Mouse (Mus musculus): ENCODE measurements at regions not wholly inside any gene's neighbourhood (a gene's known extent, or its start where the extent isn't known, plus 50 kb on each side); places are given as distances from the start of the nearest gene placed in this dataset.

DNA sequence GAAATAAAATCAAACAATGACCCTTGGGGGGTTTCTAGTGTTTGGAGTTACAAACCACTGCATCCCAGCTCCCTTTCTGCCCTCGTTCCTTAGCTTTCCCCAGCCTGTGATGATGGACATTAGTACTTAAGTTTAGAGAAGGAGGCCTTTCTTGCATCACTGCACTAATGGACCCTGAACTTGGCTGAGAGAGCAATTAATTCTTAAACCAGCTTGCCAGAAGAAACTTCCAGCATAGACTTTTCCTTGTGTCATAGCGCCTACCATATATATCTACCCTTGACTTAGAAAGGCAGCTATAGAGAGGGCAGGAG is 303.9 kb upstream of the Sel1l start:
- DNase-seq (ENCODE audit: low spot score in 2 of 2): no peak

DNA sequence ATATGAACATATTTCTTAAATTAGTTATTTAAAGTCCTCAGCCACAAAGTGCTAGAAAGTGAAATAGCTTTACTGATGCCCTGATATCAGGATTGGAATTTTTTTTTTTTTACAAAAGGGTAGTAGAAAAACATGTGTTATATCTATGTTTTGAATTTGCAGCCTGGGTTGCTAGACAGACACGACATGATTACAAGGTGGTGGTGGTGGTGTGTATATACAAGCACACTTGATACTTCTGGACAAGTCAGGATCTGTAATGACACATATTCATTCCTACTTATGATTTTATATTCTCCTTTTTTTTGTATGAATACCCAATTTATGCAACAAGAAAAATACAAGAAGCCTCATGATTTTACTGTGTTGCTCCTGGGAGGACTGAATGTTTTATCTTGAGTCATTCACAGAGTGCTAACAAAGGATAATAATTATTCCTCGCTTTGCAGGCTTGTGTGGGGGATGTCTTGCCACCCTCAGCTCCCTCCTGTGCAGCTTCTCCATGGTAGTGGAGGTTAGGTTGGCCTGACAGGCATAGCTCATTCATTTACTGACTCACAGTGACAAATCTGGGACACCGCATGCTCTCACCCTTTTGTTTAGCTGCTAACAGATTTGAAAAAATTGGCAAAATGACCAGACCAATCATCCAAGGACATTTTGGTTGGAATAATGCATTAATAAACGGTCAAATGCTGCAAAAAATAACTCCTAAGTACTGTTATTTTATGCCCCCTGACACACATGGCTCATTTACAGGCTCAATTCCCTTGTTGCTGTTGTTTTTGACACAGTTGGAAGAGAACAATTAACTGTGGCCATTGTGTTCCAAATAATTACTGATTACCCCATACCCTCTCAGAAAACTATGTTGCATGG is 303.3 kb upstream of the Sel1l start:
- DNase-seq (ENCODE audit: low spot score in 2 of 2): no peak

DNA sequence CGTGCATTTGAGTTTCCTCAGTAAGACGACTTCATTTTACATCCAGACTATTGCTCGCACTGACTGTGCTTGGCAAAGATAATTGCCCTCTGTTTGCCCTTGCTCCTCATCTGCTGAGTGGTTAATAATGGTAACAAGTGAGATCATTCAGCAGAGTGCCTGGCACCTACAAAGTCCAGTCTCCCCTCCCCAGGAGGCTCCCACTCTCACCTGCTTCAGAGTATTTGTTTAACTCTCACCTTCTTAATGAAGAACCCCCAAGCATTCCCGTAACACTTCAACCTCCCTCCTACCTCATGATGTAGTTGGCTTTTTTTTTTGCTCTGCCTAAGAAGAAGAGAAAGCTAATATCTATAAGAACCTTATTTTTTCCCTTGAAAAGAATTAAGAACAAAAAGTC is 288.6 kb upstream of the Sel1l start:
- no peak for DNase-seq (ENCODE audit: low spot score in 2 of 2)

DNA sequence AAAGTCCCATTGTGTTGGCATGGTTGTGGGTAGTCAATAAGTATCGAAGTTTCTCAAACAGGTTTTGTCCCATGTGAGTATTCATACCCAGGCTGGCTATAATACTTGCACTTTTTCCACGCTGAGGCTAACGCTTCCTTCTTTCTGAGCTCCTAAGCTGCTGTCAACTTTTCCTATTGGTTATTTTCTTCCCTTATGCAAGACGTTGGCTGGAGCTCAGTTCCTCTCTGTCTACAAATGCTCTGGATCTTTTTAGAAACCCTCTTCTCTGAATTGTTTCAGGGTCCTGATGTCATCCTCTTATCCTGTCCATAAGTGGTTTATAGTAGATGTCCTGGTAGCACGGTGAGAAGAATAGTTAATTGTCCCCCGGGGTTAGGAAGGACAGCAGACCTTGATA is 278.7 kb upstream of the Sel1l start:
- no peak for DNase-seq (ENCODE audit: low spot score in 2 of 2)

DNA sequence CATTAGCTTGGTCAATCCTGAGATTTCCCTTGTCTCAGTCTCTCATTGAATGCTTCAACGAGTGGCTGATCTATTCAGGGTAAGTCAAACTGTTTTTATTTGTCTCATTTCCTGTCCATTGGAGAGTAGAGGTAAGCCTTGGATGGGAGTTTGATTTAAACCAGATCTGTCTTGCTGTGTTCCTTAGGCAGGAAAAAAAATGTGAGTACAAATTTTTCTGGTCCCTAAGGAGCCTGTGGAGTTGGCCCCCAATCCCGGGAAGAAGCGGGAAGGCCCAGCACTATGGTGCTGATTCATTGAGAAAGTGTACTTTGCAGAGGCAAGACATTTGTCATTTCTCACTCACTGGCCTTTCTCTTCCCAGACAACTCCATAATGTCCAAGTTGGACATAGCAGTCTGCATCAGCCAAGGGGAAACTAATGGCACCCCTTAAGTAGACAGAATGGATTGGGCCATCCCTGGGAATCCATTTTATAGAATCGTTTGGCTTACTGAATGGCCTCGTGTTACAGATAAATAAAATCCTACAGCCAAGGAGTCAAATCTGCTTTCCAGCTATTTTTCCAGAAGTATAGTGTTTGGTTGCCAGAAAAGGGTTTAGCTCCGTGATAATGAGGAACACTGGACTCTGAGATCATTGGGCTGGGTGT is 271.3 kb upstream of the Sel1l start:
- no peak for DNase-seq (ENCODE audit: low spot score in 2 of 2)

DNA sequence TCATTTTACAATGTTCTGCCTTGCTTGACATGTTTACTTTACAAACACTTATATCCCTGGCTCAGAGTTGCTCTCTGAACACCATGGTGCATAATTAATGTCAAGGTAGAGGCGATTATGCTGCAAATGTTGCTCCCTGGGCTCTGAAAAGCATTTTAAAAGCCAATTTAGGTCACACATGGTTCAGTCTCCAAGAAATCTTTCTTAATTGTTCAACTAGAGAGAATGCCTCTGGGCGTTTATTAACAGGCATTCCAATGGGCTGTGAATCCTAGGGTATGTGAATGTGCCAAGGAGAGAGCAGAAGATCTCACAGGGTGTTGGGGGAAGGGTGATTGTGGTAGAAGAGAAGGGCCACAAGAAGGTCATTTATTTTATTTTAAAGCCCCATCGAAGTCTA is 260.7 kb upstream of the Sel1l start:
- no peak for DNase-seq (ENCODE audit: low spot score in 2 of 2)

DNA sequence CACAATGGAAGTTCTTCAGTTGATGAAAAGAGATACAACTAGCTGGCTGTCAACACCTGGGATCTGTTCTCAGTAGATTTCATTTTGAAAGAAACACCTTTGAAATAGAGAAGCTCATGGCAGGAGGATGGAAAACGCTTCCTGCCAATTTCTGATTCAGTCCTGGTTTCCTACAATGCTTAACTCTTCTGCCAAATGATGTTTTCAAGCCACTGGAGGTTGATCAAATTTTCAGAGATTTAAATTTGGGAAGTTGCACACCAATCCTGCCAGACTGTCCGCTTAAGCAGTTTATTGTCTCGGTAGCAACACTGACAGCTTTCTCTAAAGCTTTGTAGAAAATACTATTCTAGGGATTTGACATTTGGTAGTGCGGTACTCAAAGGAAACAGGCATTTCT is 251.1 kb upstream of the Sel1l start:
- no peak for DNase-seq (ENCODE audit: low spot score in 2 of 2)

DNA sequence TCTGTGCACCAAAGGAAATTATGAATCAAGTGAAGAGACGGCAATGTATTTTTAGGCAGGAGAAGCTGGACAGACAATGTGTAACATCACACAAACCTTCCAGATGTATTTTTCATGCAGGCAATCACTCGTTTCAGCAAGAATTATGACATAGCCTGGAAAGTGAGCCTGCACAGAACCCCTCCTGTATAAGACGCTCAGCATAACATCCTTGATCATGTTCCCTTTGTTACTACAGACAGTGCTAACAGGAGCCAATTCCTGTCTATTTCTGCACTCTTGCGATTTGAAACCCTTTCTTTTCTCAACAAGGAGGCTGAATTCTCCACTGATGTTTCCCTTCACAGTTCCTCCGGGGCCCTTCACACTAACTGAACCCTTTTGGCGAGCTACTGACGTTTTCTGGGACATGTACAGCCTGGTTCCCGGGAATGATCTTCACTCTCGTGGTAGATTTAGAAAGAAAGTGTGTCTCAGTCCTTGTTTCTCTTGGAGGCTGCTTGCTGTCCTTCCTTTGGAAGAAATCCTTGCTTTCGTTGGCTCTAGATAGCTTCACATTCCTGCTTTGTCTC is 243.9 kb upstream of the Sel1l start:
- DNase-seq (ENCODE audit: low spot score in 2 of 2): no peak

DNA sequence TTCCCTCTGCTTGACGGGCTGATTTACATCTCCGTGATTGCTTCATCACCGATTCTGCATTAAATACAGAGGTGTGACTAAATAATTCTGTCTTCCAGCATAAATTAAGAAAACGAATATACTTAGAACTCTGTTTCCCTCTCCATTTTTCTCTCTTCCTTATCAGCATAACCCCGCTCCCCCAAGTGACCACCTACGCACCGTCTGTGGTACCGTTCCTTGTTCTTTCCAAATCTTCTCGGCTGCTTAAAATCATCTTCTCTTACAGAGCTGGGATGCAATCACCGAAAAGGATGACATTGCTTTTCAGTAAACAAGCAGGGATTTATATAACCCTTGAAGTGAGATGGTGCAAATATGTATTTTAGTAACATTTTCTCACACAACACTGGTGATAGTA is 224.3 kb upstream of the Sel1l start:
- DNase-seq (ENCODE audit: low spot score in 2 of 2): no peak

DNA sequence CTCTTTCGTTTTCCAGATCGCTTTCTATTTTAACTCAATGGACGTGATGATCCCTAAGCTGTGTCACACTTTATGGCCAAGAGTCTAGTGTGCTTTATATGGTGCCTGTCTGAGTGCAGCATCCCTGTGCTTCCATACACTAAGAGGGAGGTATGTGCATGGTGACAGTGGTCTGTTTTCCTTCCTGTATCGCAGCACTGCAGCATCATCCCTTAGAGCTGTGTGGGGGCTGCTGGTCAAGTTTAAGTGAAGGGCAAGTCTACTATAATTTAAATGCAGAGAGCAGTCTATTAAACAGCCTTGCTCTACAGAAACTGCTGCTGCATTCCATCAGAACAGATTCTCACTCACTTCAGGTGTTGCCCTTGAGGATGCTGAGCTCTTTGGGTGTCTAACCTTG is 213.8 kb upstream of the Sel1l start:
- DNase-seq (ENCODE audit: low spot score in 2 of 2): no peak

DNA sequence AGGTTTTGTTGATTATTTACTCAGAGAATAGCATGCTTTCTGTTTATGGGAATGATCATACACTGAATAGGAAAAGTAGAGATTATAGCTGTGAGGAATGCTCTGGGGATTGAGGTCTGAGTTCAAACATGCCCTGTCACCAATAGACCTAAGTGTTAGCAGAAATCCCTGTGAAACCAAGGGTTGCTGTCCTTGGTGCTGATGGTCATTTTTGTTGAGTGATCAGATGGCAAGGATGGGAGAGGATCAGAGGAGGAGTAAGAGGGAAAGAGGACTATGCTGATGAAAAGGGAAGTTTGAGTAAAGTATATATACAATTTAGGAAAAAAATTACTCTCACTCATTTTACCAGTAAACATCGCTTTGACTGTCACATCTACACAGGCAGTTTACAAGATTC is 191.5 kb upstream of the Sel1l start:
- DNase-seq (ENCODE audit: low spot score in 2 of 2): no peak

DNA sequence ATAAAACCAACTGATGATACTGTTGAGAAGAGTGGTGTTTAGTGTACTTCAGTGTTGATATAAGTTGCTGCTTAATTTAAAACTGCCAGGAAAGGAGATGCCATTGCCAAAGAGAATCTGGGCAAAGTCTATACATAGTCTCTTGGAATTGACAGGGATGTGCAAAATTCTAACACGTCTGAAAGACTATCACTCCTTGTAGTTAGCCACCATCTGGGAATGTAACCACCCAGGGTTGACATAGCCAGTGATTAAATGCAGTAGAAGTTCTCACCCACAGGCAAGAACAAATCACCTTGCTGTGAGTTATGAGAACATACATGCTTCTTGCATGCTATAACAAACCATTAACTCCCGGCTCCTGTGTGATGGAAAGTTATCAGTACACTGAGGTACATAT is 180.2 kb upstream of the Sel1l start:
- DNase-seq (ENCODE audit: low spot score in 2 of 2): no peak

DNA sequence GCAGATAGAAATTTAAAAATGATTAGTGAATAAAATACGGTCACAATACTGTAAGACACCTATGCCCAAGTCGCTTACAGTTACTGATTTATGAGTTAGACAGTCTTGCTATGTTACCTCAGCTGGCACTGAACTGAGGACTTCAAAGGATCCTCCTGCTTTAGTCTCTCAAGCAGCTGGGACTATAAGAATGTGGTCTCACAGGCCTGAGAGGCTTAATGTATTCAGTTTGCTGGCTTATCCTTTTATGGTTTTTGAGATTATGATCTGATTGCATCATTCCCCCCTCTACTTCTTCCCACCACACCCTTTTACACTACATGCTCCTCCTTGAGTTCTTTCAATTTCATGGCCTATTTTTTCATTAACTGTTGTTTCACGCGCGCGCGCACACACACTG is 179.4 kb upstream of the Sel1l start:
- DNase-seq (ENCODE audit: low spot score in 2 of 2): no peak

DNA sequence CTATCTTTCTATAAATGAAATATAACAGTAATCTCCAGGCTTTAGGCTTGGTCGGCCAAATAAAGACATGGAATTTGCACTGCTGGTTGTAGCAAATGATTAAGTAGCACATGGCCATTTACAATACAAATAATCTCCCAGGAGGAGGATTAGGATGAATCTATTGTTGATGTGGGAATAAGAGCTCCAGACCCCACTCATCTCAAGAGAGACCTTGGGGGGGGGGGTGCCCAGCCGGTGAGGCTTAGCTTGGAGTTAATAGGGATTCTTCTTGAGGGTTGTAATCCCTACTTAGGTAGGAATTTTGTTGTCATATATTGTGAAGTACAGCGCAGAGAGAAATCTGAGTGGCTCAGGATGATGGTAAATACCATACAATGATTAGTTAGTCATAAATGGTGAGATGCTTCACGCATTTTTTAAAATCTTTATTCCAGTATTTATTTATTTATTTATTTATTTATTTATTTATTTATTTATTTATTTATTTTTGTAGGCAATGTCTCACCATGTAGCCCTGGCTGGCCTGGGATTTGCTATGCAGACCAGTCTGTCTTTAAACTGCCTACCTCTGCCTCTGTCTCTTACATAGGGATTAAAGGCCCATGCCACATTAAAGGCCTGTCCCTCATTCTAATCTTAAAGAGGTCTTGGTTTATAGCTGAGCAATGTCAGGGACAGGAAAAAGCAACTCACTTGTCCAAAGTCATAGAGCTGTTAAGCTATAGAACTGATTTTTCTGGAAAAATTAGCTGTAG is 175.7 kb upstream of the Sel1l start:
- DNase-seq (ENCODE audit: low spot score in 2 of 2): no peak

DNA sequence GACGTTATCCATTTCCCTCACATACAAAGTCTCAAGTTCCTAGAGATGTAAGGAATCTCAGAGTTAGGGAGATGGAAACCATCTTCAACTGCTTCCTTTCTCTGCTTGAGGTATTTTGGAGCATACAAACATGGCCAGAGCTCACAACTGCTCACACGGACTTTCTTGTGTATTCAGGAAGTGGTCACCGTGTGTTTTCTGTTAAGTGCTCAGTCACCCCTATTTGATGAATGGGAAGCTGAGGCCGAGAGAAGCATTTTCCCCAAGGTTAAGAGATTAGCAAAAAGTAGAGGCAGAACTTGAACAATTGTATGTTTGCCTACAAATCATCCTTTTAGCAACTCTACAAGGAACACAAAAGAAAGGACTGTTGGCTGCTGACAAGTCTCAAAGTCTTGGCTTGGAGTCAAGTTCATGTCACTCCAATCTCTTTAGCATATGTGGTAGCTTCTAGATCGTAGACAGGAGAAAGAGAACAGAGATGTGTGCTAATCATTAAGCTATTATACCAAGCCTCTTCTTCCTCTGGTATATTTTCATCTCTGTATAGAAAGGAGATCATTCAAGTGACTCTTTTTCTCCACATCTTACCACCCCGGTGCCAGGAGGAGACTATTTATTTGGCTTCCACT is 170.8 kb upstream of the Sel1l start:
- no peak for DNase-seq (ENCODE audit: low spot score in 2 of 2)

DNA sequence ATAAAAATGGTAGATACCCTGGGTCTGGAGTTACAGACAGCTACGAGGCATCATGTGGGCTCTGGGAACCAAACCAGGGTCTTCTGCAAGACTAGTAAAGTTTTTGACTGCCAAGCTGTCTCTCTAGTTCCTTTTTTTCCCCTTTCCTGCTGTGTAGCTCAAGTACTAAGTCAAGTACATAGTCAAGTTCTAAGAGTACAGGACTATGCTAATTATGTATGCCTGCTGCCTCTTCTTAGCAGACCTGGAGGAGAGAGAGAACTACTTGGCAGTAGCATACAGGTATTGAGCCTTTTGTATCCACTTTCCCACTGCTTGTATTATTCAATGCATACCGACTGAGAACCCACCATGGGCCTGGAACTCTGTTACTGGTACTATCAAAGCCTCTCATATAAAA is 166.4 kb upstream of the Sel1l start:
- DNase-seq (ENCODE audit: low spot score in 2 of 2): no peak

DNA sequence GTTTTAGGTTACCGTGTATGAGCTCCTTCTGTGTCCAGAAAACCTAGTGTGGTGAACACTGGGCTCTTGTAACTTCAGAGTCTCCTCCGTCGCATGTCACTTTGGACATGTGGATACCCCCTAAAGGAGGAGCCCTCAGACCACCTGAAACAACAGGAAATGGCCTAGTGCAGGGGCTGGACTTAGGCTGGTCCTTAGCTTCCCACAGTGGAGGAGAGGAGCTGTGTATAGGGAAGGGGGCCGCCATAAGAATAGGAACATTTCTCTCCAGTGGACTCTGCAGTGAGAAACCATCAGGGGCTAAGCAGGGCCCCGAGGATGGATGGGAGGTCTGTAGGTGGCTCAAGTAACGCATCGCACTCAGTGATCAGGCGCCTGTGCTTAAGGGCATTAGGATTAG is 165.0 kb upstream of the Sel1l start:
- DNase-seq (ENCODE audit: low spot score in 2 of 2): no peak

DNA sequence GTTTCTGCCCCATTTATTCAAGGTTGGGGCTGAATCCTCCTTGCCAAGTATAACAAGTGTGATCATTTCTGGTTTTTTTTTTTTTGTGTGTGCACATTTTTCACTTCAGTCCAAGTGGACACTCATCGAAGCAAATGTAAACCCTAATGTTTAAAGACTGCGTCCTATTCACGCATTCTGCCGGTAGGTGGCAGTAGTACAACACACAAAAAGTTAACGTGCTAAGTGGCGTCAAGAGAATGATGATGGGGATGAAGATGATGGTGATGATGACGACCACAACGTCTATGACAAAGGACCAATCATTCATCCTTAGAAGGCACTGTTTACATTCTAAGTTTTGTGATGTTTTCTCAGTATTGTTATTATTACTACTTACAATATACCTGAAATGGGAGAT is 164.3 kb upstream of the Sel1l start:
- DNase-seq (ENCODE audit: low spot score in 2 of 2): peak; percentile 34 to 45

DNA sequence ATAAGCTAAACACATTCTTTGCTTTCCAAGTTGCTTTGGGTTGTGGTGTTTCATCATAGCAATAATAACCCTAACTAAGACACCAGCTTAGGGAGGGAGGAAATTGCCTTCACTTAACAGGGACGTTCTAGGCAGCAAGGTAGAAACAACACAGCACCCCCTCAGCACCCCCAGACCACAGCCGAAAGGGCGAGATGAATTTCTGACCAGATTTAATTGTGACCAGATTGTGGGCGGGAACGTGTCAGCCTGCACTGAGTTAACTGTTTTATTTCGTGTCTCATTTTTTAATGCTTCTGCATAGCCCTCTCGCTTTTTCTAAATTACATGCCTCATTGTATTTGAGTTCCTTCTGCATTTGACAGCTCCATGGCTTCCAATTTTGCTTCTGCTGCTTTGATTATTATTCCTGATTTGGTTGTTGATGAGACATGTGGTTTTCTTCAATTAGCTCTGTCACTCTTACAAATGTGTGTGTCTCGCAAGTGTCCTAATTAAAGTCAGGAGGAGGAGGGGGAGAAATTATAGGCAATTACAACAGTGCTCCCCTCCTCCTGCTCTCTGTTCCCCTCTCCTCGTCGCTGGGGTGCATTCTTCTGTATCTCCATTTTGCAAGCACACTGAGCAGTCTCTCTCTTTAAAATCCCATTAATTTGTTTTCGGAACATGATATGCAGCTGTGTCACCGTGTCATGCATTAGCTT is 155.6 kb upstream of the Sel1l start:
- no peak for DNase-seq (ENCODE audit: low spot score in 2 of 2)

DNA sequence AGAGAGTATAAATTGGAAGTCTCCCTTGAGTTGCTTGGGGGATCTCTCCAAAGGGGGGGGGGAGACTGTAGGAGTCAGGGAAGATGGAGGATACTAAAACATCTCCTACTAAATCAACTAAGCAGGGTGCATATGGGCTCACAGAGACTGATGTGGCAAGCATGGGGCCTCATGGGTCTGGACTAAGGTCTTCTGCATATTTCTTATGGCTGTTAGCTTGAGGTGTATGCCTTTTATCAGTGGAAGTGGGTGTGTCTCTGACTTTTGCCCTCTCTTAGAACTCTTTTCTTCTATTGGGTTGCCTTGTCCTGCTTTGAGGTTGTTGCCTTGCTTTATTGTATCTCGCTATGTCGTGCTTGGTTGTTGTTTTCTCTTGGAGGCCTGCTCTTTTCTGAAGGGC is 150.1 kb upstream of the Sel1l start:
- DNase-seq (ENCODE audit: low spot score in 2 of 2): no peak

DNA sequence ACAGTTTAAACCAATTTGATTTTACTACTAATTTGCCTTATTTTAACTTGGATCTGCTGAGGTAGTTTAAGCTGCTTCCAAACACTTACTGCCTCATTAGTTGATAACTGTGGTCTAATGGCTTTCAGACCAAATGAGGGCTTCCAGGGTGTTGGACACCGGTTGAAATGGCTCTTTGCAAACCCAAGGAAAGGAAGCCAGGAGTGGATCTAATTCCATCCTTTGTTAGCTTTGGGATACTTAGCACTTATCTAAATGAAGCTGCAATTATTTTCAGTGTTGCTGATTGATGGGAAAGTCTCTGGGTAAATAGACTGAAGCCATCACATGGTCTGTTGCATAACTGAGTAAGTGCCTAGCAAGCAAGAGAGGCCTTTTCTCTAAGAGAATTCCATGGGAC is 148.4 kb upstream of the Sel1l start:
- no peak for DNase-seq (ENCODE audit: low spot score in 2 of 2)

Data from adrenal gland, adult 18-20 months (tissue).